Mouse (Mus musculus) forebrain, embryonic 11.5 days (tissue): ENCODE data around the gene Pkhd1. TPM values are rescaled to one million over a fixed set of nuclear protein-coding genes. Genes with fewer than 3 reads are reported as not detected.

Experiments used
- ATAC-seq: fragments of 200-750 bp; cut with Nextera tagmentation; replicated peaks from 2 replicates; pipeline ENCODE4 v1.8.0; 2017; ENCODE audit warnings: moderate TSS enrichment; ENCODE audit not compliant: low FRiP score
- DNase-seq: peaks from one replicate; pipeline ENCODE4 v3.0.0-alpha.2; 2017; ENCODE audit warnings: low spot score
- H3K27ac ChIP-seq: fragments of 300-500 bp; sonication (generic); 2 replicates; pipeline ENCODE4 v1.5.1; 2014; ENCODE audit warnings: low read depth, low read length
- H3K27me3 ChIP-seq: fragments of 300-500 bp; sonication (generic); 2 replicates; pipeline ENCODE4 v1.6.1; 2014; ENCODE audit warnings: mild to moderate bottlenecking, low read length, mixed read lengths; ENCODE audit not compliant: control insufficient read depth, insufficient read depth
- H3K36me3 ChIP-seq: fragments of 300-500 bp; sonication (generic); 2 replicates; pipeline ENCODE4 v1.6.1; 2014; ENCODE audit warnings: mild to moderate bottlenecking, low read length, moderate library complexity, mixed read lengths; ENCODE audit not compliant: control insufficient read depth, insufficient read depth
- H3K4me1 ChIP-seq: fragments of 300-500 bp; sonication (generic); replicated peaks from 2 replicates; pipeline ENCODE4 v1.6.1; 2014; ENCODE audit warnings: low read length, mixed read lengths; ENCODE audit not compliant: control insufficient read depth, insufficient read depth
- H3K4me2 ChIP-seq: fragments of 300-500 bp; sonication (generic); 2 replicates; pipeline ENCODE4 v1.6.1; 2014; ENCODE audit warnings: low read depth, mild to moderate bottlenecking, low read length, moderate library complexity, mixed read lengths; ENCODE audit not compliant: severe bottlenecking
- H3K4me3 ChIP-seq: fragments of 300-500 bp; sonication (generic); 2 replicates; pipeline ENCODE4 v1.5.1; 2014; ENCODE audit warnings: low read depth, low read length
- H3K9ac ChIP-seq: fragments of 300-500 bp; sonication (generic); 2 replicates; pipeline ENCODE4 v1.6.1; 2014; ENCODE audit warnings: low read length
- H3K9me3 ChIP-seq: fragments of 300-500 bp; sonication (generic); 2 replicates; pipeline ENCODE4 v1.6.1; 2016; ENCODE audit warnings: low read length, mixed read lengths; ENCODE audit not compliant: control insufficient read depth
- WGBS: fragments of 180-500 bp; shearing (Covaris S2); extraction: QIAGEN DNeasy Blood & Tissue Kit; methylation state at CpG from one replicate; pipeline ENCODE4 v1.1.7; 2014; 5-methylcytosine and 5-hydroxymethylcytosine counted together
- polyA plus RNA-seq: library from polyadenylated mRNA; unstranded; fragments of >200 nt; fragmentation: Nextera tagmentation; extraction: Ambion mirVana; gene quantifications from 2 replicates; pipeline ENCODE4 v1.2.1, GENCODE M21; 2014

The Pkhd1 gene
- polyA plus RNA-seq, 1 experiment from 2014 or later = not detected

DNA sequence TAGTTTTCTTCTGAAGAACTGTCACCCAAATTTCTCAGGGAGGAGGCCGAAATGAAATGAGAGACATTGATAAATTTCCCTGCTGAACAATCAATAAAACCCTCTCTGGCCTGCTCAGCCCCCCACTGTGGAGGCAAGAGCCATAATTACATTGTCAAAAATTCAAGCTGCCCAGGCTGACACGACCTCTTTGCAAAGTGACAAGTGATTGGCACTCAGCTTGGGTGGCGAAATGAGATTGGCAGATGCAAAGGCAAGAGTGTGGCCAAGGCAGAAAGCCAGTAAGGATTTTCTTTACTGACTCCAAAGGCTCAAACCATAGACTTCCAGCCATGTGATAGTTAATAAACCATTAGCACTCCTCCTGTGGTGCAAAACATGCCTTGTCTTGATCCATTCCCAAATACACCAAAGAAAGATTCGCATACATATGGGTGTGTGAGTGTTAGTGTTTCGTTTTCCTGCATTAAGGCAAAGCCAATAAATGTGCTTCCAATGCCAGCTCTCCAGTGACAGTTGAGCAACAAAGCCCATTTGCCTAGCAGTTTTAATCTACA, 208.4 kb downstream of the Pkhd1 start:
- DNase-seq = no peak
- Histone ChIP-seq H3K27ac (no peak overlapping the region), H3K4me3 (no peak overlapping the region), H3K36me3 (no peaks in the 10 kb centered on the region), H3K27me3 (no peaks in the 10 kb centered on the region), H3K4me2 (no peak overlapping the region), H3K9me3 (no peaks in the 10 kb centered on the region), H3K4me1 (no peaks in the 10 kb centered on the region), H3K9ac (no peak overlapping the region)
- WGBS = 58% methylated on average over 5 of the region's 5 CpGs
- no peak for ATAC-seq

DNA sequence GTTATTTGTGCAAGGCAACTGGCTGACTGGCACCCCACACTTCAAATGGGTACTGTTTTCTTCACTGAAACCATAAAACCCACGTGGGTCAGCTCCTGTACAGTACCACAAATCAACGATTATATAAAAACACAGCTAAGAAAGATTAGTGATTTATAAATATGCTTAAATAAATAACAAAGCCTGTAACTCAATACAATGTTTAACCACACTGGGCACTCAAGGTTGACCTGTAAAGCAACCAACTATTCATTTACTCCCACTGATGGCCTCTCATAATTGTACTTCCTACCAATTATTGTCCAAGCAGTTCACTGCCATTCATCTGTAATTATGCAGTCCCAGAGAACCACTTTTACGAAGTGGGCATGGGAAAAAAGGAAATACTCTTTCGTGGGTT, 219.5 kb downstream of the Pkhd1 start:
- H3K9me3 ChIP-seq = no peaks in the 10 kb centered on the region
- H3K9ac ChIP-seq = no peak overlapping the region
- H3K4me3 ChIP-seq = no peak overlapping the region
- ATAC-seq (no peak), DNase-seq (no peak)
- no peaks in the 10 kb centered on the region for H3K27me3 ChIP-seq
- 69% methylated on average over 4 of the region's 4 CpGs for WGBS
- H3K4me2 ChIP-seq = no peak overlapping the region
- H3K4me1 ChIP-seq = no peaks in the 10 kb centered on the region
- no peak overlapping the region for H3K27ac ChIP-seq
- H3K36me3 ChIP-seq = no peaks in the 10 kb centered on the region

DNA sequence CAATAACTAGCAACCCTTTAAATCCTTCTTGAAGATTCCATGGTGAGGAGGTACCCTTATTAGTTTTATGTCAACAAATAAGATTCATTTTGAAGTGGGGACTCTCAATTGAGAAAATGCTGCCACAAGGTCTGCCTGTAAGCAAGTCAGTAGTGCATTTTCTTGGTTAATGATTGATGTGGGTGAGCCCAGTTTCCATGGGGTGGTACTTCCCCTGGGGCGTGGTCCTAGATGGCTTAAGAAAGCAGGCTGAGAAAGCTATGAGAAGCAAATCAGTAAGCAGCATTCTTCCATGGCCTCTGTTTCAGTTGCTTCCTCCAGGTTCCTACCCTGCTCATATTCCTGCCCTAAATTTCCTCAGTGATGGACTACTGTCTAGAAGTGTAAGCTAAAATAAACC, 253.4 kb downstream of the Pkhd1 start:
- Histone ChIP-seq H3K36me3 (no peaks in the 10 kb centered on the region), H3K4me2 (no peak overlapping the region), H3K4me3 (no peak overlapping the region), H3K9me3 (no peaks in the 10 kb centered on the region), H3K27ac (no peak overlapping the region), H3K4me1 (no peaks in the 10 kb centered on the region), H3K9ac (no peak overlapping the region), H3K27me3 (no peaks in the 10 kb centered on the region)
- DNase-seq = no peak
- 85% methylated on average over 1 of the region's 1 CpGs for WGBS
- no peak for ATAC-seq

DNA sequence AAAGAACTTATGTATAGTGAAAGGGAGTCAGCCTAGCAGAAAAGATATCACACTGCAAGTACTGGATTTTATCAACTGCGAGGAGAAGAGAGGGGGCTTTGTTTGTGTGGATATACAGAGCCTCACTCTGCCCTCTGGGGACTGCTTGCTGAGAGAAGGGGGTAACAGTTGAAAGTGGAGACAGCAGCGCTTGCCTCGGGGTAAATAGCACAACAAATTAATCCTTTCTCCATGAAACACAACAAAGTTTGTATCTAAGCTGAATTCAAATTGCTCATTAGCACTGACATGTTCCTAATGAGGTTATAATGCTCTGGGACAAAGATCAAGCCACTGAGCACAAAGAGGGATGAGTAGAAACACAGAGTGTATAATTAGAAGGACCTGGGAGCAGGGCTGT, 273.2 kb downstream of the Pkhd1 start:
- no peak; the same call in 1 of the 2 replicates for ATAC-seq
- Histone ChIP-seq H3K4me1 (no peaks in the 10 kb centered on the region), H3K27ac (no peak overlapping the region), H3K27me3 (no peaks in the 10 kb centered on the region), H3K9ac (no peak overlapping the region), H3K36me3 (no peaks in the 10 kb centered on the region), H3K9me3 (no peaks in the 10 kb centered on the region), H3K4me3 (no peak overlapping the region), H3K4me2 (no peak overlapping the region)
- 13% methylated on average over 3 of the region's 3 CpGs for WGBS
- no peak for DNase-seq

DNA sequence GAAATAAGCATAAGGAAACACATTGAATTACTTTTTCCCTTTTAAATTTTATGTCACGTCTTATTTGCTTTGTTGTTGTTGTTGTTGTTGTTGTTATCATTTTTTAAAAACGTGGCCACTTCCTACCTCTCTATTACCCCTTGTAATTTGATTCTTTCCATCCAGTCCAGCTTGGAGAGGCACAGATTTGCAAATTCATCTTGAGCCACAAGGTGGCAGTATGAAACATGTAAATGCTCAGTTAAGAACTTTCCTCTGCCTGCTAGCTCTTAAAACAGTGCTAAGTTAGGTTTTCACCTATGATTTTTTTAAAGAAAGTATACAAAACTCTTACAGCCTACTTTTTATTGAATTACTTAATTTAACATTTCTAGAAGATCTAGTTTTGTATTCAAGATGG, 306.4 kb downstream of the Pkhd1 start:
- Histone ChIP-seq H3K27me3 (no peaks in the 10 kb centered on the region), H3K4me2 (no peak overlapping the region), H3K4me1 (no peaks in the 10 kb centered on the region), H3K9ac (no peak overlapping the region), H3K27ac (no peak overlapping the region), H3K9me3 (no peaks in the 10 kb centered on the region), H3K4me3 (no peak overlapping the region), H3K36me3 (no peaks in the 10 kb centered on the region)
- peak; percentile 72 for DNase-seq
- WGBS = 11% methylated on average over 2 of the region's 2 CpGs
- peak; percentile 76 for ATAC-seq

DNA sequence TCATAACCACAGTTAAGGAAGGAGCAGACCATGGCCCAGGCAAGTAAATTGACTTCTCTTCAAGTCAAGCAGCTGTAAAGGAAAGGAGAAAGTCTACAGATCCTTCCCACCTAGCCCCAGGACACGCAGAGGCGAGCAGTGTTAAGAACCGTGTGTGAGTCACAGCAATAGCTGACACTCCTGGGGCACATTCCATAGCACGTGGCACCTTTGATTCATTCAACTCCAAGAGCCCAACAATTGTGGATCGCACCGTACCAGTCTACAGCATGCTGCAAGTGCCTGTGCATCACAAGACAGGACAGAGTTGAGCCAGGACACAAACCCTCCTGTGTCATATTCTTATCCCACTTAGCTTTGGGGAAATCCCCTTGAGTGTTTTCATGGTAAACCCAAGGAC, 306.9 kb downstream of the Pkhd1 start:
- Histone ChIP-seq H3K36me3 (no peaks in the 10 kb centered on the region), H3K4me1 (no peaks in the 10 kb centered on the region), H3K4me3 (no peak overlapping the region), H3K9ac (no peak overlapping the region), H3K27me3 (no peaks in the 10 kb centered on the region), H3K9me3 (no peaks in the 10 kb centered on the region), H3K4me2 (no peak overlapping the region), H3K27ac (no peak overlapping the region)
- no peak; the same call in 1 of the 2 replicates for ATAC-seq
- no peak for DNase-seq
- WGBS = 64% methylated on average over 6 of the region's 6 CpGs

DNA sequence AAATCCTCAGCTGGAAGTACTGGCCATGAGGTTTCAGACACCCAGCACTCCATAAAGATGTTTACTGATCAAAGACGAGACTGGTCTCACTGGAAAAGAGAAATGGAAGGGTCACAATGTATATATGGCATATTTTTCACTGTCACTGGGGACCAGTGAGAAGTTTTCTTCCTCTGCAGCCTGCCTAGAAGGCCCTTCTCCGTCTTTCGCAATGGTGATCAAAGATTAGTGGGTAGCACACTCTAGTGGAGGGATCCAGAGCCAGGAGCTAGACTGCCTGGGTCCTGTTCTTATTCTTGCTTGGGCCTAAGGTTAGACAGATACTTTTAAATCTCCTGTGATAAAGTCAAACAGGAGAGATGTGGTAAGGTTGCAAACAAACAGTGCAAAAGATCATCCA, 311.7 kb downstream of the Pkhd1 start:
- DNase-seq (no peak), ATAC-seq (no peak)
- Histone ChIP-seq H3K36me3 (no peaks in the 10 kb centered on the region), H3K9ac (no peak overlapping the region), H3K27ac (no peak overlapping the region), H3K4me1 (peaks cover 7% of the 10 kb centered on the region; the same call in 1 of the 2 replicates), H3K4me3 (no peak overlapping the region), H3K9me3 (no peaks in the 10 kb centered on the region), H3K27me3 (no peaks in the 10 kb centered on the region), H3K4me2 (no peak overlapping the region)
- 63% methylated on average over 3 of the region's 3 CpGs for WGBS

DNA sequence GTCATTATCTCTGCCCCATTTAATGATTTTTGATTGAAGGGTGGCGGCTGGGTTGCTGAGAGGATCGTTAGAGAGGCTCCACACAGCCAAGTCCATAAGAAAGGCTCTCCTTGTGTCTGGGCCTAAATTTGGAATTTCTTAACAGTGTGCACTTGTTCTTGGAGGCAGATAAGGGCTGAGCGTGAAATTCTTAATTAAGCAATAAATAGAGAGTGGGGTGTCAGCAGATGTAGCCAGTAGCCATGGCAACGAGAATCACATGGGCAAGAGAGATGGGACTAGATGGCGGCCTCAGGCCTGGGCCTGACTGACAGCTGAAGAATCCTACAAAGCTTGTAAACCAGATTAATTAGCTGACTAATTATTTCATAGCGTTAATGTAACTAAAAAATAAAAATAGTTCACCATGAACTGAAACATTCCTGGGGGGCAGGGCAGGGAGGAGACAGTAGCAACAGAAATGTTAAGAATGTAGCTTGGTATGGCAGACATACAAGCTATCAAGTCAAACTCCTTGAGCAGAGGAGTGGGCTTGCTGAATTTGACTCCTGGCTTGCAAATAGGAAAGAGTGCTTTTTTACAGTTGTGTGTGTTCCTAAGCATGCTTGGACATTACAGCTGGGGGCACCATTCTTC, 314.8 kb downstream of the Pkhd1 start:
- ATAC-seq (peak; percentile 88), DNase-seq (peak; percentile 63)
- WGBS = 18% methylated on average over 6 of the region's 6 CpGs
- Histone ChIP-seq H3K36me3 (no peaks in the 10 kb centered on the region), H3K27me3 (no peaks in the 10 kb centered on the region), H3K4me1 (peaks cover 7% of the 10 kb centered on the region; the same call in 1 of the 2 replicates), H3K9me3 (no peaks in the 10 kb centered on the region), H3K4me2 (no peak overlapping the region), H3K27ac (peak overlapping the region; percentile 9), H3K9ac (no peak overlapping the region), H3K4me3 (no peak overlapping the region)
